Mouse (Mus musculus): ENCODE results near the gene Gprc6a.

Gprc6a gene

DNA sequence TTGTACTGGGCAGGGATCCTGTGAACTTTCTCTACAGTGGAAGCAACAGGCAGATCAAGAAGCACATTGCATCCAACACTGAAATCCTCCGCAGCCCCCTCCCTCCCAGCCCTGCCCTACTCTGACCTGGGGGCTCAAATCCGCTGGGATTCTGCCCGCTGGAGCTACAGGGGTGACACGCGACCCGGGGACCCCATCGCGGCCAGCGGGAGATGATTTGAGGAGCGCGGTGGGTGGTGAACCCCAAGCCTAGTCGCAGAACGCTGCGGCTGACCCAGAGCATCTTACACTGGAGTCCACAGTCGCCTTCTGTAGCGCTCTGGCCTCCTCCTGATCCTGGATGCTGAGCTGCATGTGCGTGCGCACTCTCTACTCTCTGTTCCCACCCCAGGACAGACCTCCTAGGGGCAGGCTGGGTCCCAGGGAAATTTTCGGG lies 41.1 kb downstream of the Gprc6a start, which contains the start of gene Fam162b:
Gene Fam162b (minus strand): TSS at position 379 of the 436 bp plus-strand sequence.
- no peak for DNase-seq (ENCODE audit: extremely low read depth, low read depth, low spot score)

DNA sequence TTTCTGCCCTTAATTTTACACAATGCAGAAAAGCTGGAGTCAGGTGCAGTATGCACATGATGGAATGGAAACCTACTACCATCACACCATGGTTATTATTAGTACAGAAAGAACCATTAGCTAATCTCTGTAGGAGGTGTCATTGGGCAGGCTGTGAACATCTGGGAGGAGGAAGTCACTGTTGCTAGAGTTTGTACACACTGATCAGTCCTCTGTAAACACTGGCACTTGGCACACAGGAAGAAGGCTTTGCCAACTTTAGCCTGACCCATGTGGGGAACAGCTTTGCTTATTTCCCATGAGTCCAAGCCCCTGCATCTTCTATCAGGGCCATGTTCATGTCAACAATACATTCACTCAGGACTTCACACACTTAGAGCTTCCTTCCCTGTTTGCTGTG lies 46.3 kb downstream of the Gprc6a start:
- DNase-seq (ENCODE audit: extremely low read depth, low read depth, low spot score), result no peak

DNA sequence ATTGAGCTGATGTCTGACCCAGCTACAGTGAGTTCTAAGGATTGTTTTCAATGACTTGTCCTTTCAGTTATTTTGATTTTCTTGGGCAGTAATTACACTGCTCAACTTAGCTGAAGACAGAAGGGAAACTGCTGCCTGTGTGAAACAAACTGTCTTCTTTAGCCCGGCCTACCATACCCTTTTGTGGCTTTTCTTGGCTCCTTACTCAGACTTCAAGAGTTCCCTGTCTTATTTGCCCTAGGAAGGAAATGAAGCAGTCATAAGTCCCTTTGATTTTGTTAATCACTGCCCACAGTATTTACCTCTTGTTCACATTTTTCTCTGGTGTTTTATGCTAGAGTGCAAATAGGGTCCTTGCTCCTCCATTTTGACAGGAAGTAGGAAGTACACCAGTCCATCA lies 46.9 kb downstream of the Gprc6a start:
- no peak for DNase-seq (ENCODE audit: extremely low read depth, low read depth, low spot score)

DNA sequence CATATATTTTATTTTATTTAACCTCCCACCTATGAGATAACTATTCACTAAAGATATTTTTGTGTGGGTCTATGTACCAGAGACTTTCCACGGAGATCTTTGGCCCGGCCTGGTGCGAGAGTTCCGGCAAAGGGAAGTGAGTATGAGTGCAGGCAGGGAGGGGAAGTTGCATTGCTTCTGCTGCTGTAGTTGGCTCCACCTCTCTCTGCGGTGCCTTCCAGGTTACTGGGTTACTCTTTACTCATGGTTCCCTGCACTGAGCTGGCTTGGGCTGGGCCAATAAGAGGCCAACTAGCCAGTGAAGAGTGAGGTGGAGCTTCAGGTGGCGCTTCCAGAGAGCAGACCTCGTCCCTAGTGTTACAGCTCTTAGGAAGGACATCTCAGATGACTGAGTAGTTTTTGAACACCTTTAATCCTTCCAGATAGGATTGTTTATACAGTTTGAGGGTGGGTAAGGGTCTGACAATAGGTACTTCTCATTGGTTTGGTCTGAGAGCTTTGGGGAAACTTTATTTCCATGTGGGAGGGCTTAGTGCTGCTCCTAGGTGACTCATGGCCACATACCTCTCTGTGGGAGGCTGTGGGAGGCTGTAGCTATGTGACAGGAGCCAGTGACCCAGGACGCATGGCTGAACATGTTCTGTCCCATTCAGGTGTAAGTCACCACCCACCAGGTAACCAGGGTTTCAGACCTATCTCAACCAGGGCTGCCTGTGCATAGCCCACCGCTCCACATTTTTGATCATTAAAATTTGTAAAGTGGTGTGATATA lies 59.9 kb downstream of the Gprc6a start:
- no peak for DNase-seq (ENCODE audit: extremely low read depth, low read depth, low spot score)
